Mouse (Mus musculus): ENCODE results near the gene Ear10. TPM values are rescaled to one million over a fixed set of nuclear protein-coding genes. Genes with fewer than 3 reads are reported as not detected.
"Not testable (repeated sequence)": the region's sequence is repeated elsewhere in the genome, so short reads cannot be mapped to it uniquely, and the experiment has no call there.

Ear10 gene
- not detected in 2 replicates for polyA plus RNA-seq (2016; fragmentation: Nextera tagmentation; extraction: Ambion mirVana)

- H3K4me2 ChIP-seq; H3K9me3 ChIP-seq; ATAC-seq (ENCODE audit: low FRiP score); H3K36me3 ChIP-seq (replicated peaks); H3K4me3 ChIP-seq (replicated peaks); H3K9ac ChIP-seq; H3K27ac ChIP-seq; H3K27me3 ChIP-seq; H3K4me1 ChIP-seq: not testable (repeated sequence)
- WGBS: 85% methylated on average over 3 of the region's 3 CpGs
Observed at GRCm38 (mm10) chr14:43923459-43923858, at the start of gene Ear10. TSS of gene Ear10 (minus strand) at chr14:43923559.

DNA sequence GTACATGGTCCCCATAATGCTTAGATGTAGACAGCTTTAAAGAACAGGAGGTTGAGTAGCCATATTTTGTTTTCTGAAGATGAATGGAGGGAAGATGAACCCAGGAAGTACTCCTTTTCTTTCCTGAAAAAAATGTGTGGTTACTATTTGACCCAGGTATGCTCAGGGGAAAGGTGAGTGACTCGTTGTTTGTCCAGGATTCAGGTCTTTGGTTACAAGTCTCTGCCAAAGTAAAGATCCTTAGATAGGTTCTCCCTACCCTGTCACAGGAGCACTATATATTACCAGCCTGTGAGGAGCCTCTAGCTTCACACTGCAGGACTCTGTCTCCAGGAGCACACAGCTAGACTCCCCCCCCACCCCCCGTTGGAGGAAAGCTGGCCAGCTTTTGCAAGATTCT lies 33.4 kb upstream of the Ear10 start, which contains the start of gene Ang5:
TSS of gene Ang5 (plus strand) at position 301 of the 400 bp plus-strand sequence.
- not testable (repeated sequence) for ATAC-seq (ENCODE audit: low FRiP score); H3K9me3 ChIP-seq; H3K36me3 ChIP-seq (replicated peaks); H3K4me3 ChIP-seq (replicated peaks); H3K27ac ChIP-seq; H3K4me1 ChIP-seq; H3K9ac ChIP-seq; H3K4me2 ChIP-seq; H3K27me3 ChIP-seq
- WGBS: no CpG with 5 or more reads among the region's 2 CpGs

GRCm38 (mm10) chr14:43955074-43955473 lies 31.7 kb upstream of the Ear10 start:
- no CpG with 5 or more reads among the region's 1 CpGs for WGBS
- not testable (repeated sequence) for H3K4me2 ChIP-seq, H3K27me3 ChIP-seq

DNA sequence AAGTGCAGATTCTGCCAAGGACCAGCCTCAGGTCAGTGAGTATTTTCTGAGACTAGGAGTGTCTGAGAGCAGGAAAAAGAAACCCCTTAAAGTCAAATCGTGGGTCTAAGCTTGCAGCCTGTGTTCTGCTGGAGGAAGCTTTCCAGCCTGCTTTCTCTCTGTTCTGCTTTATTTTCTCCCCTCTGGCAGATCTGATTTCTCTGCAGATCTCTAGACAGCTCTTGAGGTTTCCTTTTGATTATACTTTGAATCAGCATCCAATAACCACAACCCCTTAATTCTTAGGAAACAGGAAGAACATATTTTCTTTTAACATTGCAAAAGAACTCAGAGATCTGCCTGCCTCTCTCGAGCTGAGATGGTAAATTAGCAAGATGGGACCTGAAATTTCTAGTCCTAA lies 30.0 kb upstream of the Ear10 start:
- not testable (repeated sequence) for H3K4me3 ChIP-seq (replicated peaks); H3K4me1 ChIP-seq; H3K4me2 ChIP-seq; H3K27ac ChIP-seq; H3K9me3 ChIP-seq; H3K27me3 ChIP-seq; ATAC-seq (ENCODE audit: low FRiP score); H3K36me3 ChIP-seq (replicated peaks); H3K9ac ChIP-seq
- 59% methylated on average over 2 of the region's 2 CpGs for WGBS

More at GRCm38 (mm10) chr14:43955074-43955473, 31.7 kb upstream of the Ear10 start:
- not testable (repeated sequence) for H3K9ac ChIP-seq; H3K36me3 ChIP-seq (replicated peaks); H3K27ac ChIP-seq; H3K4me3 ChIP-seq (replicated peaks); H3K4me1 ChIP-seq; ATAC-seq (ENCODE audit: low FRiP score); H3K9me3 ChIP-seq

DNA sequence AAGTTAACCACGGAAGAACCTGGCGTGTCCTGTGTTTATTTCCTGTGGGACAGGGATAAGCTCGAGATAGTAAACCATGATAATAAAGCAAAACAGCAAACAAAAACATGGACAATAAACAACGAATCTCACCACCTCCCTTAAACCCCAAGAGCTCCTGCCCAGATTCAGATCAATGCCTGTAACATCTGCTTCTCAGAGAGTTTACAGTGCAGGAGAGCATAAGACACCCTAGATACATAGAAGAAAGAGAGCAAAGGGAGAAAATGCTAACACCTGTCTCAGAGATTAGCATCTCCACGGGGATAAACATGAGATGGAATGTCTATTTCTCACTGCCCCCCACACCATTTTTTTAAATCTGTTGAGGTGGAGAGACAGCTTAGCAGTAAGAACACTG lies 10.0 kb upstream of the Ear10 start:
- ATAC-seq (ENCODE audit: low FRiP score); H3K4me3 ChIP-seq (replicated peaks); H3K27me3 ChIP-seq; H3K27ac ChIP-seq; H3K4me2 ChIP-seq; H3K4me1 ChIP-seq; H3K36me3 ChIP-seq (replicated peaks); H3K9ac ChIP-seq; H3K9me3 ChIP-seq: not testable (repeated sequence)
- 51% methylated on average over 5 of the region's 5 CpGs for WGBS

DNA sequence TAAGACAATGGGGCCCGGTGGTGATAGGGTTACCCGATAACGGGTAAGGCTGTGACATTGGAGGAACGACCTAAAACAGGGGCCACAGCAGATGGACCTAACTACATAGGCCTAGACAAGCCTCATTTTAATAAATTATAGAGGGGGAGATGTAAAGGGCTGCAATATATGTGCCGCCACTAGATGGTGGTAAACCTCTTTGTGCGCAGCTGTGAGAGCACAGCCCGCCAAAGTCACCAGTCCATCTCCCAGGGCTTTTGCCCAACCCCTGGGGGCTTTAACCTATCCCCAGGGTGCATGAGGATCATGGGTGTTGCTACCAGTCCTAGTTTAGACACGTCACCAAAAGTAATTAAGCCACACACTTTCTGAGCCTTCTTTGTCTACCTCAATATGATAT lies 9.6 kb upstream of the Ear10 start:
- H3K36me3 ChIP-seq (replicated peaks); H3K9me3 ChIP-seq; H3K4me3 ChIP-seq (replicated peaks); H3K9ac ChIP-seq; H3K27ac ChIP-seq; H3K4me1 ChIP-seq; H3K4me2 ChIP-seq; ATAC-seq (ENCODE audit: low FRiP score); H3K27me3 ChIP-seq: not testable (repeated sequence)
- WGBS: 13% methylated on average over 8 of the region's 8 CpGs

GRCm38 (mm10) chr14:43925404-43925950 lies 2.1 kb upstream of the Ear10 start:
- Histone ChIP-seq H3K9ac (peak overlapping the region; percentile 55), H3K4me2 (peak overlapping the region; percentile 50), H3K4me3 (replicated peaks) (peak overlapping the region; percentile 47), H3K27ac (peak overlapping the region; percentile 84)
- 7% methylated on average over 21 of the region's 21 CpGs for WGBS
- H3K4me1 ChIP-seq; H3K9me3 ChIP-seq; H3K27me3 ChIP-seq; H3K36me3 ChIP-seq (replicated peaks): not testable (repeated sequence)
- ATAC-seq (ENCODE audit: low FRiP score): peak; percentile 88

- peak within 1 kb of the TSS; percentile 47 for H3K4me3 ChIP-seq (replicated peaks)
- not testable (repeated sequence) for H3K27me3 ChIP-seq; H3K4me1 ChIP-seq; H3K36me3 ChIP-seq (replicated peaks); H3K9me3 ChIP-seq
- peak; percentile 97 for ATAC-seq (ENCODE audit: low FRiP score)
- WGBS: 5% methylated on average over 10 of the region's 10 CpGs
- peak within 1 kb of the TSS; percentile 55 for H3K9ac ChIP-seq
- peak within 1 kb of the TSS; percentile 50 for H3K4me2 ChIP-seq
- H3K27ac ChIP-seq: peak within 1 kb of the TSS; percentile 84
Observed at GRCm38 (mm10) chr14:43924688-43925403, 1.5 kb upstream of the Ear10 start, which contains the start of gene Gm8113. TSS of gene Gm8113 (plus strand) at chr14:43925390.

DNA sequence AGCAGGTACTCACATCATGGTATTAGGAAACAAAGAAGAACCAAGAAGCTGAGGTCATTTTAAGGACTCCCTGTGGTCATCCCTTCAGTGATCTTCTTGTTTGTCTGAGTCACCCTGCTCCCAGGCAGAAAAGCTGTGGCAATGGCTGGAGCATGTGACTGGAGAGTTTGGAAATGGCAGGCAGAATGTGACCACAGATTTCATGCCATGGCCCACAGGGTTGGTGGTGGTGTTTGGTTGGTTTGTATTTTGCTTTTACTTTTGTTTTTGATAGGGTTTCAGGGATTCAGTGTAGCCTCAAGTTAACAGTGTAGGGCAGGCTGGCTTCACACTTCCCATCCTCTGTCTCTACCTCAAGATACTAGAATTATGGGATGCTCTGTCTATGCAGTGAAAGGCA lies 5.1 kb downstream of the Ear10 start:
- H3K36me3 ChIP-seq (replicated peaks); ATAC-seq (ENCODE audit: low FRiP score); H3K9ac ChIP-seq; H3K27ac ChIP-seq; H3K4me1 ChIP-seq; H3K27me3 ChIP-seq; H3K4me2 ChIP-seq; H3K4me3 ChIP-seq (replicated peaks); H3K9me3 ChIP-seq: not testable (repeated sequence)

DNA sequence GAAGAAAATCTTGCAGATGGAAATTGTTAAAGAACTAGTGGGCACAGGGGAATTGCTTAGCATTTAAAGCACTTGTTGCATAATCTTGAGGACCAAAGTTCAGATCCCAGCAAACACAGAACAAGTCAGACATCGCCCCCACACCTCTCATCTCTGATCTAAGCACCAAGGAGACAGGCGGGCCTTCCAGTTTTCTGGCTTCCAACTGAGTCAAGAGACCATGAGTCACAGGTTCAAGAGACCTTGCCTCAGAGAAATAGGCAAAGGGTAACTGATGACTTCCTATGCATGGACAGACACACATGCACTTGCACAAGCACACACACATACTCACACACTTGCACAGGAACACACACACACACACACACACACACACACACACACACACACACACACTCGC lies 24.8 kb downstream of the Ear10 start:
- H3K9ac ChIP-seq; H3K27ac ChIP-seq; H3K4me1 ChIP-seq; H3K4me2 ChIP-seq; ATAC-seq (ENCODE audit: low FRiP score); H3K9me3 ChIP-seq; H3K36me3 ChIP-seq (replicated peaks); H3K4me3 ChIP-seq (replicated peaks); H3K27me3 ChIP-seq: not testable (repeated sequence)
- WGBS: 82% methylated on average over 3 of the region's 3 CpGs

GRCm38 (mm10) chr14:43895357-43895756 lies 28.0 kb downstream of the Ear10 start:
- not testable (repeated sequence) for H3K9ac ChIP-seq, H3K4me1 ChIP-seq
- WGBS: 43% methylated on average over 1 of the region's 2 CpGs

GRCm38 (mm10) chr14:43891288-43891687 lies 32.1 kb downstream of the Ear10 start:
- 87% methylated on average over 1 of the region's 1 CpGs for WGBS
- H3K9ac ChIP-seq; H3K27me3 ChIP-seq; H3K9me3 ChIP-seq; ATAC-seq (ENCODE audit: low FRiP score); H3K36me3 ChIP-seq (replicated peaks); H3K4me2 ChIP-seq; H3K27ac ChIP-seq; H3K4me3 ChIP-seq (replicated peaks); H3K4me1 ChIP-seq: not testable (repeated sequence)

More at GRCm38 (mm10) chr14:43895357-43895756, 28.0 kb downstream of the Ear10 start:
- H3K9me3 ChIP-seq; H3K4me2 ChIP-seq; H3K27me3 ChIP-seq; H3K27ac ChIP-seq; H3K4me3 ChIP-seq (replicated peaks); ATAC-seq (ENCODE audit: low FRiP score); H3K36me3 ChIP-seq (replicated peaks): not testable (repeated sequence)

DNA sequence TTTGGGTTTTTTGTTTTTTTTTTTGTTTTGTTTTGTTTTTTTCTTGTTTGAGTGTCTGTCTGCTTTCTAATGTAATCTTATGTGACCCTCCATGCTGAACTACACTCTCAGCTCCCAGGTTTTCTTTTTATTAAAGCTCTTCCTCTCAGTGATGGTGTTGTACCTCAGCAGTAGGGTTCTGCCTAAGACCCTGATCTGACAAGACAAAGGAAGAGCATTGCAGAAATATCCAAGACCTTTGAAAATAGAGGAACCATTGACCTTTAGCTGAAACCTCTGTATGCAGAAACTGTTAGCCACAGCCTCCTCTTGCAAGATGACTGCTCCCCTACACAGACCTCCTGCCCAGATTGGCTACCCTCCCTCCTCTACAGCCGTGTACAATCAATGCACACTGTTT lies 37.1 kb downstream of the Ear10 start:
- not testable (repeated sequence) for H3K4me1 ChIP-seq; ATAC-seq (ENCODE audit: low FRiP score); H3K4me3 ChIP-seq (replicated peaks); H3K36me3 ChIP-seq (replicated peaks); H3K4me2 ChIP-seq; H3K9me3 ChIP-seq; H3K27ac ChIP-seq; H3K27me3 ChIP-seq; H3K9ac ChIP-seq
- WGBS: 53% methylated on average over 1 of the region's 1 CpGs

All from forebrain, embryonic 12.5 days (tissue).